Mouse (Mus musculus): Measurements from ENCODE around the gene Exoc4.

GRCm38 (mm10) chr6:33890926-33891325, 642.0 kb downstream of the Exoc4 start:
- no peak for TF ChIP-seq HCFC1 (IDR thresholded peaks at IDR 0.05; ENCODE audit: low read depth, low read length)
- TF ChIP-seq ZMIZ1 (IDR thresholded peaks at IDR 0.05; ENCODE audit: low read depth, low read length), result no peak
- TF ChIP-seq POLR2A (IDR thresholded peaks at IDR 0.05; ENCODE audit: low read depth, low read length), result no peak
- no peak for TF ChIP-seq TBP (conservative IDR thresholded peaks at IDR 0.05; ENCODE audit: low read depth, low read length)
- TF ChIP-seq RAD21 (IDR thresholded peaks at IDR 0.05; ENCODE audit: low read depth, low read length), result no peak
- TF ChIP-seq CTCF (conservative IDR thresholded peaks at IDR 0.05 in 1 of 2, IDR thresholded peaks at IDR 0.05 in 1 of 2; ENCODE audit: low read depth in 2 of 2, low read length in 2 of 2), result no peak
- TF ChIP-seq E2F4 (IDR thresholded peaks at IDR 0.05; ENCODE audit: insufficient replicate concordance, low read depth, low read length), result no peak
